7 mouse cellular contexts compared by ENCODE assay signal in the genomic region with DNA sequence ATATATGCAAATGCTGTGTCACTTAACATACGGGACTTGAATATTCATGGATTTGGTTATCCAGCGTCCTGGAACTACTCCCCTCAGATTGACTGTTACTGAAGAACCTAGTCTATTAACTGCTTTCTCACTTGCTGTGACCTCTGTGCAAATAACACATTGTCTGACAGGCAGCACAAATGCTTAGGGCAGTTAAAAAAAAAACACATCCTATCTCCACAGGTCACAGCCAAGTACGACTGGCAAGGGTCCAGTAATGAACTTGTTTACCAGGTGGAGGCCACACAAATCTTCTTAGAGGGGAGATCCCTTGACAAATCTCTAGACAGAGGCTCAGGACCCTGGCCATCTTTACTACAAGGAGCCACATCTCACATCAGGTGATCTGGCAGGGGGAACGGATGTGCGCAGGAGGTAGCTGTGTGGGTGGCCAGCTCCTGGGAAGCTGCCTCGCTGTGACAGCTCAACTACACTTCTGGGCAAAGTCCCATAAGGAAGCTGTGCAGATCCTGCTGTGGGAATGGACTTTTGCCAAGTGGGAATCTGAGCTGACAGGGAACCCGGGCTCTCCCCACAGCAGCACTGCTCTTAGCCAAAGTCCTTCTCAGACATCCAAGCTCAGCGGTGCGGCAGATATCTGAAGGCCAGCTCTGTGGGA.
DNase-seq lines count a peak whose midpoint lies in the region; ATAC-seq and TF ChIP-seq lines count a peak whose summit lies in the region.

No protein-coding gene starts in this region.

- DNase-seq in midbrain, embryonic 14.5 days = peak; percentile 38
- no peak for DNase-seq in midbrain, embryonic 10.5 days (ENCODE audit: low spot score)
- DNase-seq in frontal cortex, adult 2 months (ENCODE audit: extremely low spot score in 1 of 2, low spot score in 1 of 2) = peak; percentile 20 to 72
- DNase-seq in left cerebral cortex, postnatal 36 days (ENCODE audit: low spot score in 2 of 2) = peak; percentile 41 to 47
- DNase-seq in thymus, postnatal 4 days = no peak

- no peak overlapping the region for H3K27ac ChIP-seq in midbrain, embryonic 14.5 days (replicated peaks; ENCODE audit: low read depth, low read length)
- no peak overlapping the region for H3K27ac ChIP-seq in midbrain, embryonic 10.5 days (replicated peaks)
- H3K27ac ChIP-seq in intestine, embryonic 15.5 days = 0 out of 2 replicates have a peak overlapping the region, but pooled peaks have one; percentile 9
- H3K27ac ChIP-seq in small intestine, adult 2 months (ENCODE audit: insufficient read depth, low read depth, low read length) = peak overlapping the region; percentile 91

- intact Hi-C loops in left cerebral cortex, postnatal 36 days (cut with DNase I) = no loop called here

- TF ChIP-seq POLR2A in small intestine, adult 2 months (IDR thresholded peaks at IDR 0.05; ENCODE audit: low read depth, low read length) = no peak

- H3K9me3 ChIP-seq in midbrain, embryonic 14.5 days (ENCODE audit: control insufficient read depth, low read length) = no peaks in the 10 kb centered on the region
- H3K9me3 ChIP-seq in midbrain, embryonic 10.5 days (replicated peaks) = no peaks in the 10 kb centered on the region
- H3K9me3 ChIP-seq in intestine, embryonic 15.5 days = no peaks in the 10 kb centered on the region

- H3K27me3 ChIP-seq in midbrain, embryonic 14.5 days (ENCODE audit: control insufficient read depth, insufficient read depth, low read length) = no peaks in the 10 kb centered on the region
- no peaks in the 10 kb centered on the region for H3K27me3 ChIP-seq in midbrain, embryonic 10.5 days (ENCODE audit: low read depth, poor library complexity, severe bottlenecking)
- H3K27me3 ChIP-seq in intestine, embryonic 15.5 days (replicated peaks) = no peaks in the 10 kb centered on the region
- H3K27me3 ChIP-seq in small intestine, adult 2 months (ENCODE audit: control insufficient read depth, insufficient read depth, low read length) = no peaks in the 10 kb centered on the region

- 72% methylated on average over 9 of the region's 9 CpGs for WGBS in midbrain, embryonic 14.5 days
- 91% methylated on average over 9 of the region's 9 CpGs for WGBS in midbrain, embryonic 10.5 days
- WGBS in intestine, embryonic 15.5 days = 39% methylated on average over 9 of the region's 9 CpGs
- 20% methylated on average over 9 of the region's 9 CpGs for WGBS in small intestine, adult 2 months

- no peaks in the 10 kb centered on the region for H3K4me1 ChIP-seq in midbrain, embryonic 14.5 days (ENCODE audit: control insufficient read depth, insufficient read depth, low read length)
- H3K4me1 ChIP-seq in midbrain, embryonic 10.5 days = no peaks in the 10 kb centered on the region
- no peaks in the 10 kb centered on the region; the same call in 1 of the 2 replicates for H3K4me1 ChIP-seq in intestine, embryonic 15.5 days (replicated peaks)
- peaks cover 13% of the 10 kb centered on the region for H3K4me1 ChIP-seq in small intestine, adult 2 months (ENCODE audit: control insufficient read depth, insufficient read depth, insufficient read length, low read length)

- TF ChIP-seq CTCF in small intestine, adult 2 months (IDR thresholded peaks at IDR 0.05; ENCODE audit: extremely low read depth, insufficient read length, insufficient replicate concordance, low read depth, low read length) = no peak

- H3K9ac ChIP-seq in midbrain, embryonic 14.5 days (replicated peaks; ENCODE audit: low read length) = no peak overlapping the region
- no peak overlapping the region for H3K9ac ChIP-seq in intestine, embryonic 15.5 days

- H3K4me3 ChIP-seq in midbrain, embryonic 14.5 days (replicated peaks; ENCODE audit: low read depth, low read length) = no peak overlapping the region
- H3K4me3 ChIP-seq in midbrain, embryonic 10.5 days = no peak overlapping the region
- no peak overlapping the region for H3K4me3 ChIP-seq in intestine, embryonic 15.5 days (replicated peaks)
- no peak overlapping the region; the same call in 1 of the 2 replicates for H3K4me3 ChIP-seq in small intestine, adult 2 months (ENCODE audit: low read depth, low read length)

- H3K4me2 ChIP-seq in midbrain, embryonic 14.5 days (ENCODE audit: low read length) = no peak overlapping the region
- H3K4me2 ChIP-seq in intestine, embryonic 15.5 days (replicated peaks) = 0 out of 2 replicates have a peak overlapping the region, but pooled peaks have one; percentile 4

- ATAC-seq in midbrain, embryonic 14.5 days (ENCODE audit: low FRiP score, low TSS enrichment) = no peak
- peak; percentile 71 for ATAC-seq in intestine, embryonic 15.5 days

- no peaks in the 10 kb centered on the region for H3K36me3 ChIP-seq in midbrain, embryonic 14.5 days (ENCODE audit: control insufficient read depth, insufficient read depth, low read length)
- no peaks in the 10 kb centered on the region for H3K36me3 ChIP-seq in midbrain, embryonic 10.5 days
- H3K36me3 ChIP-seq in intestine, embryonic 15.5 days = no peaks in the 10 kb centered on the region
- no peaks in the 10 kb centered on the region for H3K36me3 ChIP-seq in small intestine, adult 2 months (ENCODE audit: control insufficient read depth, insufficient read depth, low read length)

Comparison
In these comparisons a context has a peak if more than half of its experiments do, and no peak if none do; other contexts are left out.
1. DNase-seq: peak in midbrain, embryonic 14.5 days (single experiment), frontal cortex, adult 2 months (2 of 2) and left cerebral cortex, postnatal 36 days (2 of 2); none in midbrain, embryonic 10.5 days (single experiment) and thymus, postnatal 4 days (single experiment).
2. H3K27ac ChIP-seq: peak in intestine, embryonic 15.5 days (single experiment) and small intestine, adult 2 months (single experiment); none in midbrain, embryonic 14.5 days (single experiment) and midbrain, embryonic 10.5 days (single experiment).